Mouse (Mus musculus) skeletal muscle tissue, adult 2 months (tissue): ENCODE data around the gene Hipk1.

Source experiments
- DNase-seq: peaks from one replicate; pipeline ENCODE4 v3.0.0-alpha.2; 2012; ENCODE audit warnings: low read depth, low spot score

The Hipk1 gene

DNA sequence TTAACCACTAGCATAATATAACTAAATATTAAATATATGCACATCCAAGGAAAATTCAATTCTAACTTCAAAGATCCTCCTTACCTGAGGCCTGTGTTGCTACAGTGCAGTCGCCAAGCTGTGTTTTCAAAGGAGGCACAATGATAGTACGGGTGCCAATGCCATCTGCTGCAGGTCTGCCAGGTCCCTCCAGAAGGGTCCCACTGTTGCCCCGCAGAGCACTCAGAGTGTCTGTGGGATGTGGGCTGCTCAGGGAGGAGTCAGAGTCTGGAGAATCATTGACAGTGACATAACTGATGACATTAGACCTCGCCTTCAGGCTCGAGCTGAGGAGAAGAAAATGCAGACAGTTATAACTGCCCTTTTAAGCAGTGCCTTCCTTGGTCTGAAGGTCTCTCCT is 44.7 kb downstream of the Hipk1 start:
- no peak for DNase-seq

DNA sequence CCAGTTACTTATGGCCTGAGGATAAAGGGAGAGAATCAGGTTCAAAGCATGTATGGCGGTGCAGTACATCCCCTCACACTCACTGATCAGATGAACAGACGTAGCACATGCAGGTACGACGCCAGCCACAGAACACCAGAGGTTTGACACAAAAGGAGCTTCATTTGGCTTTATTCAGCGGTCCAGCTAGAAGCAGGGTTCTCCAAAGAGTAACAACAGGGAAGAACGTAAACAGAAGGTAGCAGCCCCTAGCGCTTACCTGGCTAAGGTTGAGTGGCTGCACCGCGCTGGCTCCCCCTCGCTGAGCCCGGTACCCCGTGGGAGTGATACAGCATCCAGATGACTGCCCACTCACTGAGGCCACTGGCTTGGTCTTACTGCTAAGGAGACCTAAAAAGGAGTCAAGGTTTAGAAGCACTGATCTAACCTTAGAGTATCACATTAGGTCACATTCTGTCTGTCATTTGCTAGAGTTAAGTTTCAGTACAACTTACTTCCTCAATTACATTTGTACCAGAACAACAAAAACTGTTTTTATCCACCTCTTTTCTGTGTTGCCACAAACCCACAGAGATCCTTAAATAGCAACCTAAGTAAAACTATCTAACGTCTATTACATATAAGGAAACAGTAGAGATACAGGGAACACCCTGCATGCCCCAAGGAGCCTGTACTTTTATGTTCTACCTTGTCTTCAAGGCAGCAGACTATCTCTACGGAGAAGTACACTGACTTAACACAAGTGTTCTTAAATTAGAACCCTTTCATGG is 46.2 kb downstream of the Hipk1 start:
- no peak for DNase-seq

DNA sequence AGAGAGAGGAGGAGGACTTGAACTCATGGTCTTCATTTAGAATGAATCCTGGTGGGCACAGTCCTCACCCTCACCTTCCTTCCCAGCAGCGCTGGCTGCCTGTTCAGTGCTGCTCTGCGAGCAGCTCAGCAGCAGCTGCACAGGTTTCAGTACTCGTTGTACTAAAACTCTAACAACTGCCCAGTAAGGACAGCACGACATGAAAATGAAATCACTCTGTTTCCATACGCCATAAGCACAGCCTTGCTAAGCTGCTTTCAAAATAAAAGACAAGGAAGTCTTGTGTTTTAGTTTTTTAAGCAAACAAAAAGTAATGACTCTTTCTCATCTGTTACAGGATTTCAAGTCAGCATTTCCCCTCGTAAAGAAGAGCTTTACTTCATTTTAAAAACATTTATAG is 48.2 kb downstream of the Hipk1 start:
- DNase-seq, result no peak

DNA sequence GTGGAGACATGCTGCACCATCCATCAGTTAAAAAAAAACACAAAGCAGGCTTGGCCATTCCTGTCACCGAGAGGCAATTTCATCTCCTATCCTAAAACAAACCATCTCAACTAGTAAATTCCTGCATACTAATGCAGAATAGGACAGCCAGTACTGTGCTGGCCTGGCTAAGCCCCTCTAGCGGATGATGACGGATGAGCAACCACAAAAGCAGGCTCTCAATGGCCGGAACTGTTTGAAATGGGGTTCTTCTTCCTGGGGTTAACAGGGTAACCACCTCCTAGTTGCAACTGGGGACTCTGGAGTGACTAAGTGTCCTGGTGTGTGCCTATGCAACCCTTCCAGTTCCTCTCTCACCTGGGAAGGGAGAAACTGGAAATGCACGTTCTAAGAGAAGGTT is 51.0 kb downstream of the Hipk1 start:
- DNase-seq, result no peak

DNA sequence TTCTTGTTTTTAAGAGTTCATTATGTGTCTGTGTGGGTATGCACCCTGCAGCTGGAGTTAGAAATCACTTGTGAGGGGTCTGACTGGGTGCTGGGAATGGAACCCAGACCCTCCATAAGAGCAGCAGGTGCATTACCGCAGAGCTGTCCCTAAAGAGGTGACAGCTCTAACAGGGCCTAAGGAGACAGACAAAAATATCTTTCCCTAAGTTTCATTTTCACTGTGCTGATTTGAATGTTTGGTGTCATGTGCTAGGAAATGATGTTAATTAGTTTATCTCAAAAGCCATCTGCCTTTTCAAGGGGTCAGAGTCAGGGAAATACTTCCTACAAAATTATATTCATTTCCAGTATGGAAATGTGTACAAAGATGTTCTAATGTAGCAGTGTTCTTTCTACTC is 52.0 kb downstream of the Hipk1 start, which contains the start of gene Gm10964:
Gene Gm10964 (plus strand): TSS at position 38 of the 400 bp plus-strand sequence.
- DNase-seq, result no peak

DNA sequence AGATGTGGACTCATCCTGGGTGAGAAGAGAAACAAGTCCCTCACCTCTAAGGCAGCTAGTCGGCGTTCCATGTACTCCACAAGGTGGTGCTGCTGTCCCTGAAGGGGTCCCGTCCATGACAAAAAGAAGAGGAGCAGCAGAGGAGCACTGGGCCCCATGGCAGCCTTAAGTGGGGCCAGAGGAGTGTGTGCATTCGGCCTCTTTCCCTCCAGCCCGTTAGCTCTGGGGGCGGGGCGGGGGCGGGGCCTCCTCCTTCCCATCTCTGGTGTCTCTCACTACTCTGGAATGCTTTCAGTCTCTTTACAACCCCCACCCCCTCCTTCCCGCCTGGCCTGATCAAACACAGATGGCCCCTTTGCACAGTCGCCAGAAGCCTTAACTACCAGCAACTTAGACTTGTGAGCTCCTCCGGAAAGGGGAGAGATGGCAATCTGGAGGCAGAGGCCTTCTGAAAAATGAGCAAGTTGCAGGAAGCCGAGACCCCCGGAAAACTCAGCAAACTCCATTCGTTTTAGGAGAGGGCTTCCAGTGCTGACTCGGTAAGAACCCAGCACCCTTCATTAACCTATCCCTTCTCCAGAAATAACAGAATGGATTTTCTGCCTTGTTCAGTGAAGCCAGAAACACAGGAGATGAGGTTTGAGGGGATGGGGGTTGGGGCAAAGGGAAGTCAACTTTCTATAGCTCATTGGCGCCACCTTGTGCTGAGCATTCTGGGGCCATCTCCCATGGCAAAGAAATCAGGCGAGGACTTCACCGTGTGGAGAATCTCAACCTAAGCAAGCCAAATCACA is 53.4 kb downstream of the Hipk1 start, which contains the start of gene Olfml3:
Gene Olfml3 (minus strand): TSS at position 224 of the 794 bp plus-strand sequence.
- peak; percentile 69 for DNase-seq

DNA sequence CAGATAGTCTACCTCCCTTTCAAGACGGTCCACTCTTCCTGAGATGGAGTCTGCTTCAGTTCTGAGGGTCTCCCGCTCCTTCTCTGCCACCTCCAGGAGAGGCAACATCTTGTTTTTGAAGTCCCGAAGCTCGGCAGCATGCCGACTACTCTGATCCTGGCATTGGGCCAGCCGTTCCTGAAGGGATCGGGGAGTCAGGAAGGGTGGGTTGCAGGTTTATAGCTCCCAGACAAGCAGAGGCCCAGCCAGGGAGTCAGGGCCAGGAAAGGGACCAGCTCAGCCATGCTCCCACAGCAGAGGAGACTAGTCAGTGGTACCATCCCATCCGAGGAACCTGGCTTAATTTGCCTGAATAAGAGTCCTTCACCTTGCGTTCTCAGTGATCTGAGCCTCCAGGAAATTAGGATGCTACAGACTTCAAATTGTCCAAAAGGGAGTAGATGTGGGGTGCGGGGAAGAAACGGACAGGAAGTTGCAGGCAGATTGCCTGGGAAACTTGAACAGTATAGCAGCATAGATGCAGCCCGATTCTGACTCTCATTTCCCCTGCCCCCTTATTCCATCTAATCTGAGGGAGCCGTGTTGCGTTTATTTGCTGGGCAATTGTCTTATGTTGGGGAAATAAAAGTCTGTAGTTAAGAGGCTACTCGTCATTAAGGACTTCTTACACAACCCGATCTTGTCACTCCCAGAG is 54.2 kb downstream of the Hipk1 start:
- DNase-seq, result peak; percentile 36

DNA sequence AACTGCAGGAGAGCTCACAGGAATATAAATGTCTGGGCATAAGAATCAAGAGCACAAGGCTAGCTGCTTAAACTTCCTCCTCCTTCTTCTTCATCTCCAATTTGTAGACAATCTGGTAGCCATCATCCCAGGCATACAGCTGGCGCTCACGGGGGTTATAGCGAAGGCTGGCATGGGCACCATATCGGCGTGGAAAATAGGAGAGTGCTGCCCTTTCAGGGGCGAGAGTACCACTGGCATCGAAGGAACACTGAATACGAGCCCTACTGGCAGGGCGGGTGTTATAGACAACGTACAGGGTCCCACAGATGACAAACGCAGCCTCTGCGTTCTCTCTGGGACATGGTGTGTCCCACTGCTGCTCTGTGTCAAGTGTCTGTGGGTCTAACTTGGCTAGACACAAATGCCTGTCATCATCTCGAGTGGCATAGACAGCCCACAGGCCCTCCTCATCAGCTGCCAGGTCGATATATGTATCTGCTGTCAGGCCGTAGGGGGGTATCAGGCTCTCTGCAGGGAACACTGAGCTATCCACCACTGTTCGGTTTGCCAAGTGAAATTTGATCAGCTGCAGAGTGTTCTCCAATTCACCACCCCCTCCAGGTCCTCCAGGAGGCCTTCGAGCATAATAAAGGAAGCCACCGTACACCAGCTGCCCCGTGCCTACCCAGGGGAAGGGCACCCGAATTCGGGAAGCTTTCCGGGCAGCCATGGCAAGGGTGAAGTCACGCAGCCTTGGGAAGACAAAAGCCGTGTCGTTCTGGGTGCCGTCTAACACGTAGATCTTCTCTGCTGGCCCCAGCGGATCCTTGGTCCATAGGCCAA is 55.4 kb downstream of the Hipk1 start:
- DNase-seq, result no peak

DNA sequence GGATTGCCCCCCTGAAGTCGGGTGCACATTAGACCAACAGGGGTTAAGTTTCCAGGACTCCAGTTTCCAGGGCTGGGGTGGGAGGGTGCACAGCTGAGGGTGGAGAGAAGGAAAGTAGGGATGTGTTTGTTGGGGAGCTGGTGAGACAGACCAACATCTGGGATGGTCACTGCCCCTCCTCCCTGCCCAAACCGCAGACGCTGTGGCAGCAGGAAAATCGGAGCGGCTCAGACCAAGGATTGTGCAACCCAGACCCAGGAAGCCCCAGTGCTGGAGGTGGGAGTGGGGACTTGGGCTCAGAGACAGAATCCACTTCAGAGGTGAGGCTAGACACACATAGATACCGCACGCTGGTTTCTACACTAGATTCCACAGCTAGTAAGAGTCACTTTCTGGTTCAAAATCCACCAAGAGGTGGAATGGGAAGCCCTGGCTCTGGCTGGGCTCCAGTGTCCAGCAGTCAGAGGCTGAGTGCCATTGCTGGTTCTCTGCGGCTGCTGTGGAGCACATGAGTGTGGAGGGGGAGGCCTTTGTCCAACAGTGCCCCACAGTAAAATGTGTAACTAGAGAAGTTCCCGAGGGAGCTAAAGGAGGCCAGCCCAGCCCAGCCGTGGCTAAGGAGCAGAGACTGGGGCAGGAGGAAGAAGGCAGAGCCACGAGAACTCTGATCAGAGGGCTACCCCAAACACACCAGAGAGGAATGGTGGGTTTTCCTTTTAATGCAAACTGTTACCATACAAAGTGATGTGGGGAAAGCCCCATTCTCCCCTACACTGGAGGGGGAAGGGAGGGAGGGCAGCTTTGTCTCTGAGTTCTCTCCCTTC is 56.5 kb downstream of the Hipk1 start:
- DNase-seq, result peak; percentile 63

DNA sequence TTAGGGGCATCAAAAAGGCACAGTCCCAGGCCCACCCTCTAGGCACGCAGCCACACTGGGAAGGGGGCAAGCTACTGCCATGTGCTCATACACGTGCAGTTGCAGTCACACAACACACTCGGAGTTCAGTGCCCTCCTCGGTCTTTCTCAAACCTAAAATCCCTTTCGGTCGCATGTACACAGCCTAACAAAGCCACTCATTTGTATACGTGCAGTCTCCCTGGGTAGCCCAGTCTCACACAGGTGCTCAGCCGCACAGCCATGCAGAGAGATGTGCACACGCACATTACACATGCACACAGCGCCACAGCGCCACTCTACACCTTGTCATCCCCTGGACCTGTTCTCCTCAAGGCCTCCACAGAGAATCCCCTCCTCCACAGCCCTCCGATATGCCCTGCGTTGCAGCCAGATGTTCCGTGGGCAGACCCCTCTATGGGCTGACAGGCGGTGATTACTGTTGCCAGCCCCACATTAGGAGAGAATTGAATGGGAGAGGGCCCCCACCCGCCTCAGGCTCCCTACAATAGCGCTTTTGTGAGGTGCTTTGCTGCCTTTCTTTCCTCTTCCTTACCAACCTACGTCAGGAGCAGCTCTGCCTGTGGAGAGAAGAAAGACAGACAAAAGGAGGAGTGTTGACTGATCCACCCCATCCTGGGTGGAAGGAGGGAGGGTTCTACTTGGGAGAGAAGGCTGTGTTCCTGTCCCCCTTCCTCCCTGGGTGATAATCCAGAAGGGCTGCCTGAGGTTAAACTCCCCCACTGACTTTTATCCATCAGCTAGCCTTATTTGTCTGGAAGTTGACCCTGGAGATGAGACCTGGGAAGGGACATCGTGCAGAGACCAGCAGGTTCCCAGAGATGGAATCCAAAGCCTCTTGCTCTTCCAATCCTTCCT is 57.3 kb downstream of the Hipk1 start:
- no peak for DNase-seq

DNA sequence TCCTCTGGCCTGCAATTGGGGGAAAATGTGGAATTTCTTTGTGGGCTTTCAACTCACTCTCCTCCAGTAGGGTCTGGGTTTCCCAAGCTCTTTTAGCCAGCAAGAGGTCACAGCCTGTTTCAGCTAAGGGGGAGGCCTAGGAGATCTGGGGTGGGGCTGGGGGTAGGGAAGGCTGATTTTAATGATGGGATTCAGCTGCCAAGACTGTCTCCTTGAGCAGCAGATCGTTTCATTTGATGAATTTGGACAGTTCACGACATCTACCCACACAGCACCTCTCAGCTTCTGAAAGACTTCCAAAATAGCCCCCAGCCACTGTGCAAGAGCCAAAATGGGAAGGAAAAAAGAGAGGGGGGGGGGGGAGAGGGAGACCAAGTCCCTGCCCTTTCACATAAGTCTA is 58.2 kb downstream of the Hipk1 start:
- no peak for DNase-seq

DNA sequence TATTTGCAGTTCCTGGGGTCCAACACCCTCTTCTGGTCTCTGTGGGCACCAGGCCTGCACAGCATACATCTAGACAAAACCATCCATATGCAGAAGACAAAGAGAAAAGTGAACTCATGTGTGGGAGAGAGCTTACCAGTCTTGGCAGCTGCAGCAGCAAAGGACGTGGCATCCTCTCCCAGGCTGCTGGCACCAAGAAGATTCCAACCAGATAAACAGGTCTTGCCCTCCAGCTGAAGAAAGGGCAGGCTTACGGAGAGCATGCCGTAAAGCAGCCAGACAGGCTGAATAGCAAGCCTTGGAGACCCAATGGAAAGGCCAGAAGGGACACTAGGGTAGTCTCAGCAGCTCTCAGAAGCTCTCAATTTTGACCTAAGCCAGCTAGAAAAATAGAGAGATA is 59.2 kb downstream of the Hipk1 start:
- DNase-seq, result no peak

DNA sequence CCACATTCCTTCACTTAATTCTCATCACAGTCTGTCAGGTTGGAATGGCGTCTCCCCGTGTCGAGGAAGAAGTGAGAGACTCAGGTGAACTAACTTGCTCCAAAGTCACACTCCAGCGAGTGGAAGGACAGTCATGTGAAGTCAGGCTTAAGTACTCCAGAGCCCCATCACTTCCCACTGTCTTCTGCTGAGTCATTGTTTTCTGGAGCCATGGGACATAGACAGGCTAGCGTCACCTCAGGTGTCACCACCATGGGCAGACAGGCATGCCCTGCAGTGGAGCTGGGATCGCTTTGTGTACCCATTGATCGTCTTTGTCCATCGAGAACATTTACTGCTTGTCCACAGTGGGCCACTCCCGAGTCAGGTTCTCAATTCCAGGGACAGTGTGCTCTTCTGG is 61.5 kb downstream of the Hipk1 start:
- DNase-seq, result no peak

DNA sequence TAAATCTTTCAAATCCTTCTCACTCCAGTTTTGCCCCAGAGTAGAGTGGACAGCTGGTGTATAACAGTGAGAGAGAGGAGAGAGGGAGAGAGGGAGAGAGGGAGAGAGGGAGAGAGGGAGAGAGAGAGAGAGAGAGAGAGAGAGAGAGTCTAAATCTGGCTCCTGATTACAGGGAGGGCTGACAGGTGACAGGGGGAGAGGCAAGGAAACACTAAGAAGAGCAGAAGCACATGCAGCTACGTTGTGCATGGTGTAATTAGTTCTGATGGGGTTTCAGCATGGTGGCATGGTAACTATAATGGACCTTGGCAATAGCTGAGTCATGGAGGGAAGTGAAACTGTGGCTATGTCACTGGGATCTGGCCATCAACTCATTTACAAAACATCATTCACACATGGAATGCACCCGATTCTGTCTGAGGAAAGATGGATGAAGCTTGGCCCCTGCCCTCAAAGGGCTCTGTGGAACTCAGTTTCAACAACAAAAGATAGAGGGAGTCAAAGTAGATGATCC is 63.5 kb downstream of the Hipk1 start:
- DNase-seq, result no peak

DNA sequence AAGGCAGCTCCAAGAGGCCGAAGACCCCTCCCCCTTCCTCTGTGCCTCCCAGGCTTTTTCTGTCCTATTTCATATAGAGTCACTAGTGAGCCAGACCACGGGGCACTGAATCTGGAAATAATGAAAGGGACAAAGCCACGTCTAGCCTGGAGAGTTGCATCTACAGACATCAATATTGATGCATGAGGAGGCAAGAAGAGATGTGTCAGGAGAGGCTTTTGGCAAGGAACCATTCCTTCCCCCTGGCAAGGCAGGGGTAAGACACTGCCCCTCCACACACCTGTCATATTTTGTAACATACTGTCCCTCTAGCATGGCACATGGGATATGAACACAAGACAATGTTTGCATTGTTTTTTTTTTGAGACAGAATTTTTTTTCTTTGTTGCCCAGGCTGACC is 64.7 kb downstream of the Hipk1 start:
- DNase-seq, result no peak

DNA sequence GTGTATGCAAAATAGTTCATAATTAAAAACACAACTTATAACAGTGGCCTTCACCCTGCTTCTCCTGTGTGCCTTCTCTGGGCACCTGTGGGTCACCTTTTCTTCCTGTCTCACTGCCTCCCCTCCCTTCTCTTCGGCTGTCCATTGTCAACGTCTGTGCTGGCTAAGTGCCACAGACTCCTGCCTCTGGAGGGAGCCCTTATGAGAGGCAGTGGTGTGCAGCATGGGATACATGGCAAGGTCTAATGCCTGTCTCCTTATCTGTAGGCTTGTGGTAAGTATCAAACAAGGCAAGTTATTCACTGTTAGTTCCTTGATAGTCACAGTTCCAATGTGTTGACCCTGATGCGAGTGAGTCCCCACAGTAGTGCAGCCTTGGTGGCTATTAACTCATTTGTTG is 67.2 kb downstream of the Hipk1 start:
- no peak for DNase-seq

DNA sequence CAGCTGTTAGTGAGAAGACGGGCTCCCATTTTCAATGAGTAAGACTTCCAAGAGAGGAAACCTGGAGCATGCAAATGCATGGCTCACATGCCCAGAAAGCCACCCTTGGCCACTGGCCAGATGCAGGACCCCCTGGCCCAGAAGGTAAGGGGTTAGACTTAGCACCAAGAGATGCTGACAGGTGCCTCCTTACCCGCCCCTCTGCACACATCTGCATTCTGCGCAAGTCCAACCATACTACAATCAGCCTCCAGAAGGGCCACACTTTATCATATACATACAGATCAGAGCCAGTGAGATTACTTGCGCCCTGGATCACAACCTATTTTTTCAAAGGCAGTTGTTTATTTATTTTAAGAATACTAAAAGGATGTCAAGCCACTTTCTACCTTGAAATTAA is 72.6 kb downstream of the Hipk1 start:
- DNase-seq, result no peak

DNA sequence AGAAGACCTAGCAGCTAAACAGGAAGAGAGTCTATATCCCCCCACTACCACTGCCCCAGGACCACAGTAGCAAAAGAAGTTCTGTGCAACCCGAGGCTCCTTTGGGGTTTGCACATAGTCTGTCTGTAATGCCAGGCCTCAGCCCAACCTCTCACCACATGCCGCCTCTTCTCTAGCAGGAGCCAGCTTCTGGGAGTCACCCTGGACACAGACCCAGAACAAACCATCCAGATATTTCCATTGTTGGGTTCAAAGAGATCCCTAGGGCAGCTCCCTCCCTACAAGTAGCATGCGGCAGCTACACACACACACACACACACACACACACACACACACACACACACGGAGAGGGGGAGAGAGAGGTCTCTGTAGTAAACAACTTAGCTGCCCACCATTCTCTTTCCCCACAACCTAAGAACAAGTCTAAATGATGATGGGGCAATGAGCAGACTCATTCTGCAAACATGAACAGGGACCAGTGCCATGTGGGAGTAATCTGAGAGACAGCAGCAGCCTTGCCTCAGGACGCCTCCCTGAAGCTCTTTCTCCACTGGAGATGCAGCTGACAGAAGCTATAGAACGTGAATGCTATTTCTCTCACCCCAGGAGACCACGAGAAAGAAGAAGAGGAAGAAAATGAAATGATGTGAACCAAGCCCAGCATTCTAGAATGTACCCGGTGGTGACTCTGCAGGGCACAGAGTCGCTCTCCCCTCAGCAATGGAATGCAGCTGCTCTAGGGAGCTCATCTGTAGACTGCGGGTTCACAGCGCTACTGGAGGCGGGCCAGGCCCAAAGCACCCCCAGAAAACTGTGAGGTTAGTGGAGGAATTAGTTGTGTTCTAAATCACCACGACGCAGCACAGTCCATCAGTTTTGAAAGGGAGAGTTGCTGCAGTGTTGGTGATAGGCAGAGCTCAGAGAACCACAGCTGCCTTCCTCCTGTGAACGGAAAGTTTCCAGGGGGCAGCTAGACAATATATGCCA is 74.3 kb downstream of the Hipk1 start:
- DNase-seq, result peak; percentile 47
